Mouse (Mus musculus) small intestine, adult 10 weeks (tissue): ENCODE results near the gene Lama2. TPM values are rescaled to one million over a fixed set of nuclear protein-coding genes. Genes with fewer than 3 reads are reported as not detected.

Experiments
- polyA plus RNA-seq: library from polyadenylated mRNA; stranded (reverse); fragments of 350-450 nt; fragmentation: Illumina TruSeq; extraction: RNeasy Lipid Tissue Mini Kit (QIAGEN cat#74804); gene quantifications from one replicate; pipeline ENCODE4 v1.2.3, GENCODE M21; 2014; ENCODE audit warnings: low replicate concordance

The Lama2 gene
- 2.6 TPM for polyA plus RNA-seq

GRCm38 (mm10) chr10:27619658-27620057 is at the start of gene Lama2:
TSS of gene Lama2 (minus strand) at chr10:27619758.

